Mouse (Mus musculus) mouse trophoblast stem cell (cell line): ENCODE measurements at regions not wholly inside any gene's neighbourhood (a gene's known extent, or its start where the extent isn't known, plus 50 kb on each side); places are given as distances from the start of the nearest gene placed in this dataset.

Experiments used
- in situ Hi-C, 2 experiments: fragments of 300-500 bp; cut with MseI, MboI; formaldehyde crosslinking; loops; 2 replicates in 1 of 2; 3 replicates in 1 of 2; pipeline ENCODE4 v1.15.1; 2025

- in situ Hi-C loops = no loop called here
Observed at GRCm38 (mm10) chr9:32003730-32004129, 90.5 kb upstream of the Barx2 start.

- in situ Hi-C loops = no loop called here
Observed at GRCm38 (mm10) chr9:32005348-32005747, 92.1 kb upstream of the Barx2 start.

GRCm38 (mm10) chr9:32006350-32006749 is 93.1 kb upstream of the Barx2 start:
- in situ Hi-C loops = no loop called here

- in situ Hi-C loops = no loop called here
Observed at GRCm38 (mm10) chr9:32010953-32011770, 97.9 kb upstream of the Barx2 start.

DNA sequence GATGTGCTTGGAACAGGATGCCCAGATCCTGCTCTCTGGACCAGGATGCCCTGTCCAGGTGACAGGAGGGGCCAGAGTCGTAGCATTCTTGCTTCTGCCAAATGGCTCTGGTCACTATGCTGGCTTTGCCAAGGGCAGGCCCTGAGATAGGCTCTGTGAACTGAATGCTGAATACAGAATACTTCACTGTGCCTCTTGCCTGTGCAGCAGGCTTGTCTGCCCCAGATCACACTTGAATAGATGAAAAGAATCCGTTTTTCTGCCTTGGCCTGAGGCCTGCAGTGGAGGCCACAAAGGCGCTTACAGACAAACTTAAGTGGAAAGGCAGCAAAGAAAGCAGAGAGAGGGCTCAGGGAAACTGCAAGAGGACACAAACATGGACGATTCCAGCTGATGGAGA is 99.7 kb upstream of the Arhgap32 start:
- in situ Hi-C loops = no loop called here

- in situ Hi-C loops = no loop called here
Observed at GRCm38 (mm10) chr9:32018020-32018419, 97.9 kb upstream of the Arhgap32 start.

DNA sequence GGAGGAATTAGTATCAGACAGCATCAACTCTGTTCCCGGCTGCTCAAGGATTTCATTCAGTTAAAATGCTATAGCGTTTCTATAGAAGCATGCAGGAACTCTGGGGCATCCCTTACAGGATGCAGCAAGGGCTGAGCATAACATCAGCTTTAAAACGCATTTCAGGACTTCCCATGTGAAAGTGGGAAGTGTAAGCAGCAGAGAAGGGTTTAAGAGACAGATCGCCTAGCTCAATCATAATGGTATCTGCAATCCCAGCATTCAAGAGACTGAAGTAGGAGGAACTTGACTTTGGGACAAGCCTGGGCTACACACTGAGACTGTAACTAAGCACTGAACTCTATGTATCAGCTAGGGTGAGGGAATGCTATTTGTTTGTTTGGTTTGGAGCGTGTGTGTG is 96.2 kb upstream of the Arhgap32 start:
- in situ Hi-C loops = no loop called here

DNA sequence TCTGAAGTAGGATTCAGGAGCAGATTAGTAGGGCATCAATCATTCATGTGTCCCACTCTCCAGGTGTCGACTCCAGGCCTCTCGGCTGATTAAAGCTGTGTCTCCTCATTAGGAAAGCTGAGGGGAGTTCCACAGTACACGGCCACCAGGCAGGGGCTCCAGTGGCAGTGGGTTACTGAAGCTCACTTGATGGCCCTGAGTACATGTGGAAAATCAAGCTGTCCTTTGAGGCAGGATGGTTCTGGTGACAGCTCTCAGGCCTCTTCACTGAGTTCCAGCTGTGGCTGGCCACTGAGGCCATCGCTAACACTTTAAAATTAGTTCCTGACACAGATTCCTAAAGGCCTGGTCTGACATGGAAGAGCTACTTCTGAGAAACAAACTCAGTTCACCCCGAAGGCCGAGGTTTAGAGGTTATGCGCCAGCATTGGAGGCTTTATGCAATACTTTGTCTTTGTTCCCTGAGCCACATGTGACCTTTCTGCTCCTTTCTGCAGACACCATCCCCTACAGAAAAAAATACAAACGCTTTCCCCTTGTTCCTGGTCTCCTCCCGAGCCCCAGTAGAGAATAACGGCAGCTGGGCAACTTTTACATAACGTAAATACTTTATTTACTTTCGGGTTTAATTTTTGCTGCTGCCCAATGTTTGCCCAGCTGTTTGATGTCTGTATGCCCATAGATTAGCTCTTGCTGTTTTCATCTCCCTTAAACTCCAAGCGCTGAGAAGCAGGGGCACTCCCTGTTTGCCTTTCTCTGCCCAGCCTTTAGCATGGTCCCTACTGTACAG is 94.8 kb upstream of the Arhgap32 start:
- in situ Hi-C loops = no loop called here

- in situ Hi-C loops = no loop called here
Observed at GRCm38 (mm10) chr9:32021755-32022154, 94.2 kb upstream of the Arhgap32 start.

DNA sequence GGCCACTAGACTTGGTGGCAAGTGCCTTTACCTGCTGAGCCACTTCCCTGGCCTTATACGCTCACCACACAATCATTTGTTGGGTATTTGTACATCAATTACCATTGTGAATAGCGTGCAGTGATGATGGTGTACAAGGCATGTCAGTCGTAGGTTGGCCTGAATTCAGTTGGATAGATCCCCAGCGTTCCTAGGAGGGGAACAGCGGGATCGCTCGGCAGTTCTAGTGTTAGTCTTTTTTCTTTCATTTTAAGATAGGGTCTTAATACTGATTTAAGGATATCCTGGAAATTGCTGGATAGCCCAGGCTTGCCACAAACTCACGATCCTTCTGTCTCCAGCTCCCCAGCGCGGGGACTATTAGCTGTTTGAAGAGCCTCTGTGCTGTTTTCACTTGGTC is 92.9 kb upstream of the Arhgap32 start:
- in situ Hi-C loops = no loop called here

GRCm38 (mm10) chr9:32024767-32025166 is 91.2 kb upstream of the Arhgap32 start:
- in situ Hi-C loops = no loop called here

GRCm38 (mm10) chr9:32027962-32028361 is 88.0 kb upstream of the Arhgap32 start:
- in situ Hi-C loops = no loop called here

GRCm38 (mm10) chr9:32029001-32029400 is 86.9 kb upstream of the Arhgap32 start:
- in situ Hi-C loops = no loop called here

DNA sequence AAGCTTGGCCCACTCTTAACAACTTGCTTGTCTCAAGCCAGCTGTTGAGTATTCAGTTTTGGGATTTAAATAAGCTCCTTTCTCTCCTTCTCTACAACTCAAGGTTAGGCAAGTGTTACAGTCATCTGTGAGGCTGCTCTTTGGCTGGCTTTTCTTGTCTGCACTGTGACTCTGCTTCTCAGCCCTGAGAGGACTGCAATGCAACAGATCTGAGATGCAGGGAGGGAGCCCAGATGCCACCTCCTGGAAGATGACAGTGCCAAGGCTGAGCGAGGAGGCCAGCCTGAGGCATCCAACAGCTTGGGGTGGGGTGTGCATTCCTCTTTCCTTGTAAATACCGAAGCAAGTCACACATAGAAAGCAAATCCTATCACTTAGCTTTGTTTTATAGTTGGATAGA is 86.2 kb upstream of the Arhgap32 start:
- in situ Hi-C loops = no loop called here

- in situ Hi-C loops = no loop called here
Observed at GRCm38 (mm10) chr9:32030203-32030602, 85.7 kb upstream of the Arhgap32 start.

DNA sequence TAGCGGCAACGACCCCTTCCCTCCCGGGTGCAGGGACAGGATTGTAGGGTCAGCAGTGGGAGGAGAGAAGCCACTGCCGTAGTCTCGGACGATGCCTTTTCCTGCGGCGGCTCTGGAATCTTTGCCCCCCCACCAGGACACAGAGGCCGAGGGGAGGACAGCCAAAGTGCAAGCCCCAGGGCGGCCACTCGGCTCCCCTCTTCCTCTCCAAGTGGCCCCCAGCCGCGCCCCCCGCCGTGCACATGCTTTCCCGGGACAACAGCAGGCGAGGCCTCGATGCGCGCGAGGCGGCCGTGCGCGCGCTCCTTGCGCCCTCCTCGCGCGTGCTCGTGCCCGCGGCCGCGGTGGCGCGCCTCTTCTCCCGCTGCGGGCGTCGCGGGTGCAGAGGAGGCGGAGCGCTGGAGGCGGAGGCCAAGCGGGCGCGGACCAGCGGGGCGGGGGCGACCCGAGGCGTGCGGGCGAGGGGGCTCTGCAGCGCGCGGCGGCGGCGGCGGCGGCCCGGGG is 83.9 kb upstream of the Arhgap32 start:
- in situ Hi-C loops = no loop called here

GRCm38 (mm10) chr9:32032521-32033185 is 83.3 kb upstream of the Arhgap32 start:
- in situ Hi-C loops = no loop called here

GRCm38 (mm10) chr9:32033937-32034336 is 82.0 kb upstream of the Arhgap32 start:
- in situ Hi-C loops = no loop called here

GRCm38 (mm10) chr9:32039999-32040398 is 75.9 kb upstream of the Arhgap32 start:
- in situ Hi-C loops = no loop called here

DNA sequence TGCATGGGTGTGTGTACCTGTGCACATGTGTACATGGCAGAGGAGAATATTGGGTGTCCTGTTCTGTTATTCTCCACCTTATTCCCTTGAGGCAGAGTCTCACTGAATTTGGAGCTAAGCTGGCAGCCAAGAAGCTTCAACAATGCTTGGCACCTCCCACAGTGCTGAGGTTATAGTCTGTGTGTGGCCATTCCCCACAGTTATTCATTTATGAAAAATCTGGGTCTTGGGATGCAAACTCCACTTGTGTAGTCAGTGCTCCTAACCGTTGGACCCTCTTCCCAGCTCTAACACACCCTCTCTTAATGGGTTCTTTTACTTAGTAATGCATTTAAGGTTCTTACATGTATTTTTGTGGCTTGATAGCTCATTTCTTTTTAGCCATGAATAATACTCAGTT is 72.6 kb upstream of the Arhgap32 start:
- in situ Hi-C loops = no loop called here

- in situ Hi-C loops = no loop called here
Observed at GRCm38 (mm10) chr9:32046791-32047190, 69.1 kb upstream of the Arhgap32 start.

DNA sequence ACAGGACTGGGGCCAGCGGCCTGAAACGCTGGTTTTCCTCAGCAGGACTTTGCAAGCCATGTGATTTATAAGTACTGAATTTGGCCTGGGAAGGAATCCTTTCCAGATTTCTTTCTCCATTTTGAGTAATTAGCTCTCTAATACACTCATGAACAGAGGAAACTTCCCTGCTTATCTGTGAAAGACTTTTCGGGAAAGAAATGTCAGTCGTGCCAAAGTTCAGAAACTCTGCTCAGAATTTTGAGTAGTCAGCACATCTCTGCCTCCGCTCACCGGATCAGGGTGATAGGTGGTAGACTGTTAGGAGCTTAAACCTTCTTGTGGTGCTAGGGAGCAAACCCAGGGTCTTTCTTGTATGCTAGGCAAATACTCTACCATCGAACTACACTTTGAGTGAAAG is 67.0 kb upstream of the Arhgap32 start:
- in situ Hi-C loops = no loop called here
